Mouse (Mus musculus) small intestine, adult 2 months (tissue): ENCODE results near the gene Cggbp1. TPM values are rescaled to one million over a fixed set of nuclear protein-coding genes. Genes with fewer than 3 reads are reported as not detected.

Experiments
- H3K27ac ChIP-seq: fragments of 200-500 bp; 2 replicates; pipeline ENCODE4 v1.5.1; 2012; ENCODE audit warnings: low read depth, low read length, control low read depth, inconsistent platforms; ENCODE audit not compliant: insufficient read depth
- H3K27me3 ChIP-seq: fragments of 200-500 bp; 2 replicates; pipeline ENCODE4 v1.6.1; 2012; ENCODE audit warnings: mild to moderate bottlenecking, moderate library complexity, low read length, inconsistent platforms; ENCODE audit not compliant: control insufficient read depth, insufficient read depth
- H3K36me3 ChIP-seq: fragments of 200-500 bp; 2 replicates; pipeline ENCODE4 v1.6.1; 2012; ENCODE audit warnings: mild to moderate bottlenecking, low read length, control low read depth, inconsistent platforms; ENCODE audit not compliant: control insufficient read depth, insufficient read depth
- H3K4me1 ChIP-seq: fragments of 200-500 bp; 2 replicates; pipeline ENCODE4 v1.6.1; 2012; ENCODE audit warnings: low read length, inconsistent platforms, mixed read lengths; ENCODE audit not compliant: control insufficient read depth, insufficient read depth, insufficient read length
- H3K4me3 ChIP-seq: fragments of 200-500 bp; 2 replicates; pipeline ENCODE4 v1.5.1; 2012; ENCODE audit warnings: low read depth, mild to moderate bottlenecking, control low read depth, inconsistent platforms, low read length, moderate library complexity
- CTCF ChIP-seq: fragments of 200-500 bp; IDR thresholded peaks from 2 replicates; pipeline ENCODE4 v1.5.1; 2012; ENCODE audit warnings: low read depth, mild to moderate bottlenecking, control low read depth, inconsistent platforms, low read length, moderate library complexity, mixed read lengths; ENCODE audit not compliant: insufficient replicate concordance, insufficient read length; ENCODE audit errors: extremely low read depth
- POLR2A ChIP-seq: fragments of 200-500 bp; IDR thresholded peaks from 2 replicates; pipeline ENCODE4 v1.6.1; 2012; ENCODE audit warnings: low read depth, mild to moderate bottlenecking, control low read depth, inconsistent platforms, low read length, moderate library complexity
- whole genome bisulfite sequencing: fragments of 180-500 bp; shearing (Covaris S2); methylation state at CpG from one replicate; pipeline ENCODE4 v1.1.7; 2018; 5-methylcytosine and 5-hydroxymethylcytosine counted together
- polyA plus RNA-seq: library from polyadenylated mRNA; depleted of rRNA; stranded (reverse); fragments of >200 nt; gene quantifications from 2 replicates; pipeline ENCODE4 v1.2.3, GENCODE M21; 2012

Cggbp1 gene
- polyA plus RNA-seq, 1 experiment, result 3.8 TPM

- H3K4me1 ChIP-seq, result peaks cover 6% of the 10 kb centered on the region; the same call in 1 of the 2 replicates
- TF ChIP-seq POLR2A (no peak), CTCF (no peak)
- 92% methylated on average over 3 of the region's 3 CpGs for WGBS
Measured at GRCm38 (mm10) chr16:64880986-64881385, 29.2 kb downstream of the Cggbp1 start.

GRCm38 (mm10) chr16:64881442-64881841 is 29.6 kb downstream of the Cggbp1 start:
- Histone ChIP-seq H3K27me3 (no peaks in the 10 kb centered on the region), H3K36me3 (no peaks in the 10 kb centered on the region), H3K27ac (no peak overlapping the region), H3K4me3 (no peak overlapping the region), H3K4me1 (peaks cover 6% of the 10 kb centered on the region; the same call in 1 of the 2 replicates)
- 81% methylated on average over 2 of the region's 2 CpGs for WGBS
- no peak for TF ChIP-seq POLR2A
- no peak for TF ChIP-seq CTCF

More at GRCm38 (mm10) chr16:64880986-64881385, 29.2 kb downstream of the Cggbp1 start:
- no peak overlapping the region for H3K4me3 ChIP-seq
- no peak overlapping the region for H3K27ac ChIP-seq
- H3K27me3 ChIP-seq, result no peaks in the 10 kb centered on the region
- H3K36me3 ChIP-seq, result no peaks in the 10 kb centered on the region

GRCm38 (mm10) chr16:64883896-64884295 is 32.1 kb downstream of the Cggbp1 start:
- 54% methylated on average over 5 of the region's 5 CpGs for WGBS
- Histone ChIP-seq H3K4me1 (peaks cover 6% of the 10 kb centered on the region; the same call in 1 of the 2 replicates), H3K36me3 (no peaks in the 10 kb centered on the region), H3K27ac (no peak overlapping the region), H3K27me3 (no peaks in the 10 kb centered on the region), H3K4me3 (no peak overlapping the region)
- TF ChIP-seq POLR2A, result no peak
- TF ChIP-seq CTCF, result no peak

GRCm38 (mm10) chr16:64884420-64884838 is 32.6 kb downstream of the Cggbp1 start:
- H3K27me3 ChIP-seq, result no peaks in the 10 kb centered on the region
- no peak overlapping the region for H3K4me3 ChIP-seq
- TF ChIP-seq POLR2A, result no peak
- TF ChIP-seq CTCF, result no peak
- peaks cover 6% of the 10 kb centered on the region; the same call in 1 of the 2 replicates for H3K4me1 ChIP-seq
- 2% methylated on average over 3 of the region's 3 CpGs for WGBS
- H3K27ac ChIP-seq, result no peak overlapping the region
- H3K36me3 ChIP-seq, result no peaks in the 10 kb centered on the region

- WGBS, result 47% methylated on average over 3 of the region's 3 CpGs
- TF ChIP-seq POLR2A, result no peak
- no peak for TF ChIP-seq CTCF
- H3K4me3 ChIP-seq, result no peak overlapping the region
Measured at GRCm38 (mm10) chr16:64885142-64885541, 33.3 kb downstream of the Cggbp1 start.

GRCm38 (mm10) chr16:64885547-64885946 is 33.8 kb downstream of the Cggbp1 start:
- Histone ChIP-seq H3K4me3 (no peak overlapping the region), H3K27me3 (no peaks in the 10 kb centered on the region), H3K4me1 (peaks cover 6% of the 10 kb centered on the region; the same call in 1 of the 2 replicates), H3K27ac (no peak overlapping the region), H3K36me3 (no peaks in the 10 kb centered on the region)
- TF ChIP-seq POLR2A (no peak), CTCF (no peak)
- WGBS, result 57% methylated on average over 4 of the region's 4 CpGs

More at GRCm38 (mm10) chr16:64885142-64885541, 33.3 kb downstream of the Cggbp1 start:
- Histone ChIP-seq H3K36me3 (no peaks in the 10 kb centered on the region), H3K27ac (no peak overlapping the region), H3K4me1 (peaks cover 6% of the 10 kb centered on the region; the same call in 1 of the 2 replicates), H3K27me3 (no peaks in the 10 kb centered on the region)

- no peaks in the 10 kb centered on the region for H3K36me3 ChIP-seq
- no peak for TF ChIP-seq CTCF
- no peak for TF ChIP-seq POLR2A
- H3K4me3 ChIP-seq, result no peak overlapping the region
- H3K4me1 ChIP-seq, result no peaks in the 10 kb centered on the region
- no peak overlapping the region for H3K27ac ChIP-seq
- WGBS, result 97% methylated on average over 3 of the region's 3 CpGs
- no peaks in the 10 kb centered on the region for H3K27me3 ChIP-seq
Measured at GRCm38 (mm10) chr16:64889496-64889895, 37.7 kb downstream of the Cggbp1 start.
